Mouse (Mus musculus) A20 (cell line): Measurements from ENCODE around the gene Catsperg1.
A peak's percentile ranks its signal among the peaks of the same experiment; 100 is the strongest.
"Not testable (repeated sequence)": the region's sequence is repeated elsewhere in the genome, so short reads cannot be mapped to it uniquely, and the experiment has no call there.

Experiments
- DNase-seq: peaks from one replicate; pipeline ENCODE4 v3.0.0-alpha.2; 2011; ENCODE audit warnings: low read depth, low spot score

The Catsperg1 gene

GRCm38 (mm10) chr7:29231517-29231916 is 17.7 kb upstream of the Catsperg1 start:
- no peak for DNase-seq

- DNase-seq = no peak
These were observed 16.7 kb upstream of the Catsperg1 start for GRCm38 (mm10) chr7:29230560-29230959.

- DNase-seq = no peak
These were observed 14.4 kb upstream of the Catsperg1 start for GRCm38 (mm10) chr7:29228202-29228601.

GRCm38 (mm10) chr7:29225520-29225919 is 11.7 kb upstream of the Catsperg1 start:
- no peak for DNase-seq

- no peak for DNase-seq
These were observed 11.0 kb upstream of the Catsperg1 start for GRCm38 (mm10) chr7:29224756-29225394.

- no peak for DNase-seq
These were observed 1.0 kb upstream of the Catsperg1 start for GRCm38 (mm10) chr7:29214846-29215245.

- DNase-seq = no peak
These were observed 401 bp upstream of the Catsperg1 start for GRCm38 (mm10) chr7:29214236-29214635.

- not testable (repeated sequence) for DNase-seq
These were observed 867 bp downstream of the Catsperg1 start for GRCm38 (mm10) chr7:29212775-29213560.

GRCm38 (mm10) chr7:29212199-29212765 is 1.6 kb downstream of the Catsperg1 start:
- peak; percentile 94 for DNase-seq

GRCm38 (mm10) chr7:29211415-29212198 is 2.2 kb downstream of the Catsperg1 start:
- DNase-seq = peak; percentile 97

GRCm38 (mm10) chr7:29211013-29211412 is 2.8 kb downstream of the Catsperg1 start:
- DNase-seq = peak; percentile 85

- DNase-seq = no peak
These were observed 11.3 kb downstream of the Catsperg1 start for GRCm38 (mm10) chr7:29202577-29202976.

- DNase-seq = not testable (repeated sequence)
These were observed 19.6 kb downstream of the Catsperg1 start for GRCm38 (mm10) chr7:29194230-29194629.

GRCm38 (mm10) chr7:29181323-29181722 is 32.5 kb downstream of the Catsperg1 start:
- DNase-seq = not testable (repeated sequence)

GRCm38 (mm10) chr7:29180854-29181236 is 33.0 kb downstream of the Catsperg1 start:
- DNase-seq = no peak

GRCm38 (mm10) chr7:29180077-29180853 is 33.6 kb downstream of the Catsperg1 start, which contains the start of gene Psmd8:
Gene Psmd8, minus strand, starts transcription at chr7:29180701.
- DNase-seq = peak; percentile 100

- DNase-seq = peak; percentile 46
These were observed 34.5 kb downstream of the Catsperg1 start for GRCm38 (mm10) chr7:29179323-29179722.

- DNase-seq = peak; percentile 52
These were observed 35.7 kb downstream of the Catsperg1 start for GRCm38 (mm10) chr7:29178106-29178505.

- no peak for DNase-seq
These were observed 41.3 kb downstream of the Catsperg1 start for GRCm38 (mm10) chr7:29172390-29173016.

- DNase-seq = no peak
These were observed 42.2 kb downstream of the Catsperg1 start for GRCm38 (mm10) chr7:29171562-29172097.
